Mouse (Mus musculus): ENCODE measurements at regions not wholly inside any gene's neighbourhood (a gene's known extent, or its start where the extent isn't known, plus 50 kb on each side); places are given as distances from the start of the nearest gene placed in this dataset.

- Histone ChIP-seq H3K27me3 (ENCODE audit: control insufficient read depth, insufficient read depth, insufficient read length) (no peaks in the 10 kb centered on the region), H3ac (ENCODE audit: control insufficient read depth, insufficient read length, low read depth) (no peak overlapping the region), H3K79me2 (ENCODE audit: control insufficient read depth, insufficient read depth) (no peaks in the 10 kb centered on the region), H3K4me3 (ENCODE audit: insufficient read depth, poor library complexity, severe bottlenecking) (no peak overlapping the region), H3K36me3 (ENCODE audit: control insufficient read depth, insufficient read depth) (no peaks in the 10 kb centered on the region), H3K79me3 (ENCODE audit: low read depth) (no peaks in the 10 kb centered on the region)
- TF ChIP-seq MAX (IDR thresholded peaks at IDR 0.05) (no peak), CEBPB (IDR thresholded peaks at IDR 0.05; ENCODE audit: low read depth) (no peak), MYOG (IDR thresholded peaks at IDR 0.05; ENCODE audit: control insufficient read depth, extremely low read depth, insufficient read length) (no peak), USF1 (IDR thresholded peaks at IDR 0.05; ENCODE audit: low read depth) (no peak), FOSL1 (IDR thresholded peaks at IDR 0.05; ENCODE audit: insufficient read depth, low read length, poor library complexity, severe bottlenecking) (no peak), CTCF (IDR thresholded peaks at IDR 0.05; ENCODE audit: control insufficient read depth, insufficient read depth, insufficient read length) (no peak), MYOD1 (IDR thresholded peaks at IDR 0.05; ENCODE audit: control insufficient read depth, insufficient read length, low read depth) (no peak)
These were observed 128.6 kb upstream of the Tcerg1l start for GRCm38 (mm10) chr7:138526143-138526542.

GRCm38 (mm10) chr7:138524936-138525335 lies 127.4 kb upstream of the Tcerg1l start:
- no peaks in the 10 kb centered on the region for H3K36me3 ChIP-seq (ENCODE audit: control insufficient read depth, insufficient read depth)
- H3K27me3 ChIP-seq (ENCODE audit: control insufficient read depth, insufficient read depth, insufficient read length): no peaks in the 10 kb centered on the region
- H3K79me2 ChIP-seq (ENCODE audit: control insufficient read depth, insufficient read depth): no peaks in the 10 kb centered on the region
- no peak overlapping the region for H3ac ChIP-seq (ENCODE audit: control insufficient read depth, insufficient read length, low read depth)
- TF ChIP-seq MYOG (IDR thresholded peaks at IDR 0.05; ENCODE audit: control insufficient read depth, extremely low read depth, insufficient read length) (no peak), MYOD1 (IDR thresholded peaks at IDR 0.05; ENCODE audit: control insufficient read depth, insufficient read length, low read depth) (no peak), USF1 (IDR thresholded peaks at IDR 0.05; ENCODE audit: low read depth) (no peak), MAX (IDR thresholded peaks at IDR 0.05) (no peak), FOSL1 (IDR thresholded peaks at IDR 0.05; ENCODE audit: insufficient read depth, low read length, poor library complexity, severe bottlenecking) (no peak), CTCF (IDR thresholded peaks at IDR 0.05; ENCODE audit: control insufficient read depth, insufficient read depth, insufficient read length) (no peak), CEBPB (IDR thresholded peaks at IDR 0.05; ENCODE audit: low read depth) (no peak)
- no peak overlapping the region for H3K4me3 ChIP-seq (ENCODE audit: insufficient read depth, poor library complexity, severe bottlenecking)
- no peaks in the 10 kb centered on the region for H3K79me3 ChIP-seq (ENCODE audit: low read depth)

GRCm38 (mm10) chr7:138514171-138514570 lies 116.6 kb upstream of the Tcerg1l start:
- no peaks in the 10 kb centered on the region for H3K36me3 ChIP-seq (ENCODE audit: control insufficient read depth, insufficient read depth)
- no peak for TF ChIP-seq MYOG (IDR thresholded peaks at IDR 0.05; ENCODE audit: control insufficient read depth, extremely low read depth, insufficient read length)
- no peak for TF ChIP-seq MAX (IDR thresholded peaks at IDR 0.05)
- no peak for TF ChIP-seq CEBPB (IDR thresholded peaks at IDR 0.05; ENCODE audit: low read depth)
- no peak for TF ChIP-seq USF1 (IDR thresholded peaks at IDR 0.05; ENCODE audit: low read depth)
- TF ChIP-seq CTCF (IDR thresholded peaks at IDR 0.05; ENCODE audit: control insufficient read depth, insufficient read depth, insufficient read length): no peak
- TF ChIP-seq FOSL1 (IDR thresholded peaks at IDR 0.05; ENCODE audit: insufficient read depth, low read length, poor library complexity, severe bottlenecking): no peak
- no peak for TF ChIP-seq MYOD1 (IDR thresholded peaks at IDR 0.05; ENCODE audit: control insufficient read depth, insufficient read length, low read depth)
- H3K79me3 ChIP-seq (ENCODE audit: low read depth): no peaks in the 10 kb centered on the region
- H3K4me3 ChIP-seq (ENCODE audit: insufficient read depth, poor library complexity, severe bottlenecking): no peak overlapping the region
- H3ac ChIP-seq (ENCODE audit: control insufficient read depth, insufficient read length, low read depth): no peak overlapping the region
- H3K79me2 ChIP-seq (ENCODE audit: control insufficient read depth, insufficient read depth): no peaks in the 10 kb centered on the region
- H3K27me3 ChIP-seq (ENCODE audit: control insufficient read depth, insufficient read depth, insufficient read length): no peaks in the 10 kb centered on the region

GRCm38 (mm10) chr7:138505205-138505604 lies 107.7 kb upstream of the Tcerg1l start:
- Histone ChIP-seq H3K79me3 (ENCODE audit: low read depth) (no peaks in the 10 kb centered on the region), H3K79me2 (ENCODE audit: control insufficient read depth, insufficient read depth) (no peaks in the 10 kb centered on the region), H3K4me3 (ENCODE audit: insufficient read depth, poor library complexity, severe bottlenecking) (no peak overlapping the region), H3K27me3 (ENCODE audit: control insufficient read depth, insufficient read depth, insufficient read length) (no peaks in the 10 kb centered on the region), H3K36me3 (ENCODE audit: control insufficient read depth, insufficient read depth) (no peaks in the 10 kb centered on the region), H3ac (ENCODE audit: control insufficient read depth, insufficient read length, low read depth) (no peak overlapping the region)
- TF ChIP-seq MYOD1 (IDR thresholded peaks at IDR 0.05; ENCODE audit: control insufficient read depth, insufficient read length, low read depth) (no peak), MYOG (IDR thresholded peaks at IDR 0.05; ENCODE audit: control insufficient read depth, extremely low read depth, insufficient read length) (no peak), MAX (IDR thresholded peaks at IDR 0.05) (no peak)

GRCm38 (mm10) chr7:138503986-138504385 lies 106.5 kb upstream of the Tcerg1l start:
- Histone ChIP-seq H3K79me2 (ENCODE audit: control insufficient read depth, insufficient read depth) (no peaks in the 10 kb centered on the region), H3K27me3 (ENCODE audit: control insufficient read depth, insufficient read depth, insufficient read length) (no peaks in the 10 kb centered on the region), H3K36me3 (ENCODE audit: control insufficient read depth, insufficient read depth) (no peaks in the 10 kb centered on the region), H3K4me3 (ENCODE audit: insufficient read depth, poor library complexity, severe bottlenecking) (no peak overlapping the region), H3K79me3 (ENCODE audit: low read depth) (no peaks in the 10 kb centered on the region), H3ac (ENCODE audit: control insufficient read depth, insufficient read length, low read depth) (no peak overlapping the region)
- TF ChIP-seq FOSL1 (IDR thresholded peaks at IDR 0.05; ENCODE audit: insufficient read depth, low read length, poor library complexity, severe bottlenecking) (no peak), USF1 (IDR thresholded peaks at IDR 0.05; ENCODE audit: low read depth) (no peak), MYOG (IDR thresholded peaks at IDR 0.05; ENCODE audit: control insufficient read depth, extremely low read depth, insufficient read length) (no peak), MYOD1 (IDR thresholded peaks at IDR 0.05; ENCODE audit: control insufficient read depth, insufficient read length, low read depth) (no peak), MAX (IDR thresholded peaks at IDR 0.05) (no peak), CTCF (IDR thresholded peaks at IDR 0.05; ENCODE audit: control insufficient read depth, insufficient read depth, insufficient read length) (no peak), CEBPB (IDR thresholded peaks at IDR 0.05; ENCODE audit: low read depth) (no peak)

- Histone ChIP-seq H3K27me3 (ENCODE audit: control insufficient read depth, insufficient read depth, insufficient read length) (no peaks in the 10 kb centered on the region), H3K79me3 (ENCODE audit: low read depth) (no peaks in the 10 kb centered on the region), H3K36me3 (ENCODE audit: control insufficient read depth, insufficient read depth) (no peaks in the 10 kb centered on the region), H3K4me3 (ENCODE audit: insufficient read depth, poor library complexity, severe bottlenecking) (no peak overlapping the region), H3K79me2 (ENCODE audit: control insufficient read depth, insufficient read depth) (no peaks in the 10 kb centered on the region), H3ac (ENCODE audit: control insufficient read depth, insufficient read length, low read depth) (no peak overlapping the region)
- TF ChIP-seq MYOD1 (IDR thresholded peaks at IDR 0.05; ENCODE audit: control insufficient read depth, insufficient read length, low read depth) (no peak), MAX (IDR thresholded peaks at IDR 0.05) (no peak), CTCF (IDR thresholded peaks at IDR 0.05; ENCODE audit: control insufficient read depth, insufficient read depth, insufficient read length) (no peak), MYOG (IDR thresholded peaks at IDR 0.05; ENCODE audit: control insufficient read depth, extremely low read depth, insufficient read length) (no peak), FOSL1 (IDR thresholded peaks at IDR 0.05; ENCODE audit: insufficient read depth, low read length, poor library complexity, severe bottlenecking) (no peak)
These were observed 105.5 kb upstream of the Tcerg1l start for GRCm38 (mm10) chr7:138503016-138503415.

All from C2C12 (cell line).